Comparison of ENCODE assay signal across 25 mouse cellular contexts in the genomic region with DNA sequence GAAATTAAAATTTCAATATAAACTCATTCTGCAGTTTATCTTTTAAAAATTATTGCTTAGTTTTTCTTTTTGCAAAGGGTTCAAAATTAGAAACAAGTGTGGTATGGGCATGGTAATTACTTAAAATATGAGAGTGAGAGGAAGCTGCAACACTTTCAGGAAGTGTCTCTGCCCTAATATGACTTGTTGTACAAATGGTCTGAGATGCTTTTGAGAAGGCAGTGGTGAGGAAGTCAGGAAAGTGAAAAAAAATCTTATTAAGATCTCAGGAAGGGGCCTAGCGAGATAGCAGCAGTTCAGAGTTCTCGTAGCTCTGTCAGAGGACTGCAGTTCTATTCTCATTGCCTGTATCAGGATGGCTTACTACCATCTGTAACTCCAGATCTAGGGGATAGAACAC. TPM values are rescaled to one million over a fixed set of nuclear protein-coding genes. Genes with fewer than 3 reads are reported as not detected.
A peak's percentile ranks its signal among the peaks of the same experiment; 100 is the strongest.
DNase-seq lines count a peak whose midpoint lies in the region; ATAC-seq and TF ChIP-seq lines count a peak whose summit lies in the region.
"Had no signal": no experiment of that assay in that cellular context is flagged by ENCODE, and none has a peak within 500 bp of the region (broad histone marks: within the 10 kb centered on the region; RNA-seq: fewer than 3 reads in every experiment).

No protein-coding gene starts in this region.

- TF ChIP-seq RAD21 in MEL (IDR thresholded peaks at IDR 0.05; ENCODE audit: low read depth, low read length), result no peak

- H3K79me2 ChIP-seq in MEL (ENCODE audit: control insufficient read depth, insufficient read depth, low read length, poor library complexity), result no peaks in the 10 kb centered on the region

- no peaks in the 10 kb centered on the region for H3K27me3 ChIP-seq in MEL (ENCODE audit: control insufficient read depth in 1 of 2, insufficient read depth in 2 of 2, low read length in 2 of 2)
- H3K27me3 ChIP-seq in megakaryocyte, embryonic 14.5 days (replicated peaks), result no peaks in the 10 kb centered on the region
- no peaks in the 10 kb centered on the region for H3K27me3 ChIP-seq in stomach, postnatal 0 days (ENCODE audit: control insufficient read depth, insufficient read depth, low read length)
- H3K27me3 ChIP-seq: CH12.LX; embryonic facial prominence, embryonic 12.5 days; forebrain, embryonic 13.5 days; forebrain, embryonic 15.5 days had no signal

- DNase-seq in MEL (ENCODE audit: low read depth, low spot score), result peak; percentile 30
- no peak for DNase-seq in stomach, postnatal 0 days (ENCODE audit: low spot score)
- no peak for DNase-seq in frontal cortex, adult 2 months (ENCODE audit: extremely low spot score in 1 of 2, low spot score in 1 of 2)
- DNase-seq in left cerebral cortex, postnatal 25 days (ENCODE audit: low spot score in 2 of 2), result no peak
- DNase-seq: adrenal gland, adult 2 months; adrenal gland, postnatal 10 days; adrenal gland, postnatal 25 days; B cell, adult 2 months; cerebellum, adult 11 months; cerebellum, adult 18-20 months; cerebellum, adult 8-10 months; cerebellum, adult 9-11 months; cerebellum, postnatal 14 days; cerebellum, postnatal 36 days; forebrain, postnatal 0 days had no signal

- ATAC-seq in granulocyte monocyte progenitor cell, adult 5-6 weeks (replicated peaks; ENCODE audit: poor library complexity, severe bottlenecking), result peak; percentile 22; the same call in 1 of the 2 replicates
- ATAC-seq in stomach, postnatal 0 days (ENCODE audit: low FRiP score, low TSS enrichment), result no peak
- no peak for ATAC-seq in megakaryocyte-erythroid progenitor cell, adult 5-6 weeks (replicated peaks; ENCODE audit: low FRiP score, low TSS enrichment, poor library complexity, severe bottlenecking)
- ATAC-seq: CD4-positive, CD25-positive, alpha-beta regulatory T cell, adult 4 months; forebrain, embryonic 13.5 days; forebrain, embryonic 15.5 days; forebrain, postnatal 0 days had no signal

- no peak overlapping the region for H3K27ac ChIP-seq in MEL (ENCODE audit: control insufficient read depth, low read depth, low read length)
- H3K27ac ChIP-seq in stomach, postnatal 0 days (replicated peaks), result no peak overlapping the region
- H3K27ac ChIP-seq: embryonic facial prominence, embryonic 10.5 days; embryonic facial prominence, embryonic 12.5 days; forebrain, embryonic 13.5 days; forebrain, embryonic 15.5 days had no signal

- H3K9ac ChIP-seq in MEL (ENCODE audit: control insufficient read depth, low read depth, low read length, poor library complexity, severe bottlenecking), result no peak overlapping the region
- no peak overlapping the region for H3K9ac ChIP-seq in stomach, postnatal 0 days (ENCODE audit: low read length)
- H3K9ac ChIP-seq: embryonic facial prominence, embryonic 12.5 days; forebrain, embryonic 13.5 days; forebrain, embryonic 15.5 days; forebrain, postnatal 0 days had no signal

- no peaks in the 10 kb centered on the region for H3K9me3 ChIP-seq in MEL (replicated peaks; ENCODE audit: insufficient read depth, low read length)
- H3K9me3 ChIP-seq in megakaryocyte, embryonic 14.5 days, result no peaks in the 10 kb centered on the region
- H3K9me3 ChIP-seq in stomach, postnatal 0 days (ENCODE audit: control insufficient read depth, low read length), result no peaks in the 10 kb centered on the region
- H3K9me3 ChIP-seq: embryonic facial prominence, embryonic 10.5 days; embryonic facial prominence, embryonic 12.5 days; forebrain, embryonic 13.5 days; forebrain, embryonic 15.5 days; G1E had no signal

- H3K4me3 ChIP-seq in MEL (ENCODE audit: control insufficient read depth in 1 of 2, insufficient read depth in 1 of 2, low read depth in 2 of 2, low read length in 2 of 2), result no peak overlapping the region
- H3K4me3 ChIP-seq in megakaryocyte, embryonic 14.5 days (replicated peaks), result peak overlapping the region; percentile 38
- H3K4me3 ChIP-seq in stomach, postnatal 0 days (ENCODE audit: low read depth, low read length), result no peak overlapping the region
- H3K4me3 ChIP-seq: embryonic facial prominence, embryonic 10.5 days; embryonic facial prominence, embryonic 12.5 days; forebrain, embryonic 13.5 days; forebrain, embryonic 15.5 days had no signal

- H3K4me2 ChIP-seq in stomach, postnatal 0 days (replicated peaks; ENCODE audit: low read depth), result no peak overlapping the region
- H3K4me2 ChIP-seq: embryonic facial prominence, embryonic 12.5 days; forebrain, embryonic 13.5 days; forebrain, embryonic 15.5 days had no signal

- no peak for TF ChIP-seq CTCF in MEL (IDR thresholded peaks at IDR 0.05 in 2 of 3, conservative IDR thresholded peaks at IDR 0.05 in 1 of 3; ENCODE audit: control insufficient read depth in 1 of 3, insufficient read depth in 1 of 3, low read depth in 2 of 3, low read length in 3 of 3, poor library complexity in 1 of 3, severe bottlenecking in 1 of 3)
- TF ChIP-seq CTCF in stomach, postnatal 0 days (IDR thresholded peaks at IDR 0.05; ENCODE audit: low read depth), result no peak

- no peak for TF ChIP-seq POLR2A in MEL (IDR thresholded peaks at IDR 0.05; ENCODE audit: control insufficient read depth in 1 of 2, insufficient read depth in 1 of 2, low read depth in 1 of 2, low read length in 2 of 2, poor library complexity in 1 of 2)

- WGBS in stomach, postnatal 0 days, result 84% methylated on average over 2 of the region's 2 CpGs

- intact Hi-C loops in left cerebral cortex, postnatal 25 days (cut with DNase I), result no loop called here

- H3K36me3 ChIP-seq in MEL (ENCODE audit: control insufficient read depth in 1 of 2, insufficient read depth in 2 of 2, low read length in 2 of 2), result no peaks in the 10 kb centered on the region
- no peaks in the 10 kb centered on the region for H3K36me3 ChIP-seq in megakaryocyte, embryonic 14.5 days (replicated peaks; ENCODE audit: low read length)
- no peaks in the 10 kb centered on the region for H3K36me3 ChIP-seq in stomach, postnatal 0 days (ENCODE audit: control insufficient read depth, insufficient read depth, low read length)
- H3K36me3 ChIP-seq: embryonic facial prominence, embryonic 10.5 days; embryonic facial prominence, embryonic 12.5 days; forebrain, embryonic 15.5 days; G1E had no signal

- no peaks in the 10 kb centered on the region for H3K4me1 ChIP-seq in MEL (ENCODE audit: control insufficient read depth in 1 of 2, insufficient read depth in 2 of 2, low read length in 2 of 2)
- H3K4me1 ChIP-seq in megakaryocyte, embryonic 14.5 days, result peaks cover 15% of the 10 kb centered on the region
- H3K4me1 ChIP-seq in stomach, postnatal 0 days (replicated peaks; ENCODE audit: control insufficient read depth, insufficient read depth), result no peaks in the 10 kb centered on the region
- H3K4me1 ChIP-seq: embryonic facial prominence, embryonic 10.5 days; embryonic facial prominence, embryonic 12.5 days; forebrain, embryonic 13.5 days; forebrain, embryonic 15.5 days had no signal

- no peak for TF ChIP-seq EP300 in MEL (IDR thresholded peaks at IDR 0.05; ENCODE audit: low read depth in 1 of 2, low read length in 2 of 2)
- no peak for TF ChIP-seq EP300 in stomach, postnatal 0 days (optimal IDR thresholded peaks at IDR 0.05)

TF ChIP-seq in MEL, 35 proteins besides CTCF, POLR2A, EP300 and RAD21:
- no peak for TF ChIP-seq MEF2A (IDR thresholded peaks at IDR 0.05; ENCODE audit: extremely low read depth, insufficient replicate concordance, low read depth, low read length, poor library complexity, severe bottlenecking)
- peak; percentile 49; the same call in 1 of the 2 replicates for TF ChIP-seq ZNF384 (IDR thresholded peaks at IDR 0.05; ENCODE audit: low read depth, low read length)

RNA-seq across cellular contexts. Expression of a gene that starts 13.3 kb away (rescaled TPM):
- 0.72 and 0.77 TPM in 2 replicates for total RNA-seq in MEL (2012; rRNA removed)
- polyA plus RNA-seq in MEL (2012; ENCODE audit: insufficient read depth in 1 of 2, insufficient read length in 2 of 2, low read depth in 1 of 2, low replicate concordance in 2 of 2, missing spikeins in 1 of 2), result under 1 TPM in 1 of 2 experiments, not detected in 1; 0.11 TPM
- total RNA-seq in granulocyte monocyte progenitor cell, adult 5-6 weeks (2014; fragmentation: Nextera tagmentation), result not detected in 2 replicates
- total RNA-seq in granulocyte monocyte progenitor cell, adult 5-6 weeks (2017), result under 0.01 TPM in 1 of 2 replicates, not detected in the other
- polyA plus RNA-seq in megakaryocyte, embryonic 14.5 days (2012; ENCODE audit: insufficient read depth, low replicate concordance), result 0.25 TPM in 1 of 2 replicates, not detected in the other
- 0.01 and 0.02 TPM in 2 replicates for polyA plus RNA-seq in stomach, postnatal 0 days (2015; fragmentation: Nextera tagmentation; extraction: Ambion mirVana)
- 7.2 and 10.3 TPM in 2 replicates for polyA plus RNA-seq in frontal cortex, adult 2 months (2012; rRNA removed)
- 0.10 TPM in 1 of 2 replicates, not detected in the other for total RNA-seq in megakaryocyte-erythroid progenitor cell, adult 5-6 weeks (2014; fragmentation: Nextera tagmentation)
- 0.23 and 0.28 TPM in 2 replicates for total RNA-seq in megakaryocyte-erythroid progenitor cell, adult 5-6 weeks (2017)
- total RNA-seq in left cerebral cortex, postnatal 25 days (2021), result 1 to 10 TPM in 1 of 2 experiments, under 1 TPM in 1; 0.62 to 1.1 TPM
- polyA plus RNA-seq: adrenal gland, adult 2 months; G1E had no signal
